Mouse (Mus musculus): ENCODE data around the gene Rev3l.
"Not testable (repeated sequence)": the region's sequence is repeated elsewhere in the genome, so short reads cannot be mapped to it uniquely, and the experiment has no call there.

DNA sequence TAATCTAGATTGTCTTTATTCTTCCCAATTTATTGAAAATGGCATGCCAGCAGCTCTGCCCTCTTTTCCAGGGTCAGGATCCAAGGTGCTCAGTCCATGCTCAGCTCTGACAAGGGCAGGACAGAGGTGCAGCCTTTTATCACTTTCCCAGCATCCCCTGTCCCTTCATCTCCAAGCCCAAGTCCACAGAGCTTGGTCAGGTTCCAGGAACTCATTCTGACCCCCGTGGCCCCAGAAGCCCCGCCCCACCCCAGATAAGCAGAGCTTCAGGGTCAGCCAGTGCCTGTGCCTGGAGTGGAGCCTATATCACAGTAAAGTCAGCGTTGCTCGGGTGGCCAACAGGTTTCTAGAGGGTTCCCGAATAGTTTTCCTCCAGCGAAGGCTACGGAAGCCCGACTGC lies 192.6 kb downstream of the Rev3l start:
- not testable (repeated sequence) for TF ChIP-seq CTCF (IDR thresholded peaks at IDR 0.05); POLR2A (IDR thresholded peaks at IDR 0.05; ENCODE audit: insufficient read depth, low read depth, low read length)
